Mouse (Mus musculus) stomach, postnatal 0 days (tissue): Measurements from ENCODE around the gene Cops7b.
"Not testable (repeated sequence)": the region's sequence is repeated elsewhere in the genome, so short reads cannot be mapped to it uniquely, and the experiment has no call there.

ENCODE experiments used
- CTCF ChIP-seq: IDR thresholded peaks from 2 replicates; pipeline ENCODE4 v1.5.1; 2016; ENCODE audit warnings: antibody characterized with exemption, low read depth, mild to moderate bottlenecking, moderate library complexity
- EP300 ChIP-seq: optimal IDR thresholded peaks from 2 replicates; pipeline ENCODE3; 2016; ENCODE audit warnings: antibody characterized with exemption

- TF ChIP-seq CTCF, EP300: not testable (repeated sequence)
Observed at GRCm38 (mm10) chr1:86539583-86539982, 43.1 kb upstream of the Cops7b start.
